Mouse (Mus musculus) MEL (cell line): Measurements from ENCODE around the gene Frem1.

Experiments used
- GATA1 ChIP-seq: IDR thresholded peaks from 2 replicates; pipeline ENCODE4 v1.6.1; 2011; ENCODE audit warnings: low read depth, low read length, improper control_type of control experiment
- HCFC1 ChIP-seq: IDR thresholded peaks from 2 replicates; pipeline ENCODE4 v1.6.1; 2012; ENCODE audit warnings: low read depth, mild to moderate bottlenecking, inconsistent platforms, low read length, improper control_type of control experiment, moderate library complexity
- KAT2A ChIP-seq: conservative IDR thresholded peaks from 2 replicates; pipeline ENCODE4 v1.6.1; 2012; ENCODE audit warnings: low read depth, low read length, improper control_type of control experiment, inconsistent platforms
- MAFK ChIP-seq: IDR thresholded peaks from 2 replicates; pipeline ENCODE4 v1.6.1; 2011; ENCODE audit warnings: low read depth, mild to moderate bottlenecking, low read length, improper control_type of control experiment, borderline replicate concordance
- MAX ChIP-seq: IDR thresholded peaks from 2 replicates; pipeline ENCODE4 v1.6.1; 2011; ENCODE audit warnings: low read length, improper control_type of control experiment
- POLR2A ChIP-seq, 2 experiments: IDR thresholded peaks; 2 replicates each; pipeline ENCODE4 v1.6.1; 2011 to 2012; ENCODE audit warnings: low read length in 2 of 2, mild to moderate bottlenecking in 2 of 2, control low read depth in 1 of 2, improper control_type of control experiment in 1 of 2, low read depth in 1 of 2, moderate library complexity in 1 of 2; ENCODE audit not compliant: control insufficient read depth in 1 of 2, insufficient read depth in 1 of 2, poor library complexity in 1 of 2
- POLR2AphosphoS5 ChIP-seq: IDR thresholded peaks from 2 replicates; pipeline ENCODE4 v1.6.1; 2012; ENCODE audit warnings: low read depth, borderline replicate concordance, mild to moderate bottlenecking, inconsistent platforms, low read length, moderate library complexity, mixed read lengths
- RAD21 ChIP-seq: IDR thresholded peaks from 2 replicates; pipeline ENCODE4 v1.6.1; 2011; ENCODE audit warnings: mild to moderate bottlenecking, low read depth, low read length, improper control_type of control experiment
- TCF12 ChIP-seq: IDR thresholded peaks from 2 replicates; pipeline ENCODE4 v1.6.1; 2014; ENCODE audit warnings: low read depth, mild to moderate bottlenecking, inconsistent platforms, low read length, improper control_type of control experiment, moderate library complexity
- USF1 ChIP-seq: IDR thresholded peaks from 2 replicates; pipeline ENCODE4 v1.6.1; 2014; ENCODE audit warnings: low read depth, mild to moderate bottlenecking, inconsistent platforms, low read length, improper control_type of control experiment, moderate library complexity
- ZMIZ1 ChIP-seq: IDR thresholded peaks from 2 replicates; pipeline ENCODE4 v1.6.1; 2012; ENCODE audit warnings: low read depth, mild to moderate bottlenecking, inconsistent platforms, low read length, improper control_type of control experiment, moderate library complexity

DNA sequence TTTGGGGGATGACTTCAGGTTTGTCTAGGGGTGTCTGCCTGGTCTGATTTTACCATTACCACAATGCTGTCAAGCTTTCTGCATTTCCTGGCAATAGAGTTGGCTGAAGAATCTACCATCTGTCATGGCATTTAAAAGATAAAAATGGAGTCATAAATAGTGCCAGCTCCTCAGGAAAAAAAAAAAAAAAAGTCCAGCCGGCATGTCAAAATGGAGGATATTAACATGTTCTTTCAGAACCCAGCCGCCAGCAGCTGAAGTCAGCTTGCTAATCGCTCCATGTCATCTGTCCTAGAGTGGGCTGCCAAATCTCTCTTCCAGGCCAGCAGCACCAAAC, 105.9 kb downstream of the Frem1 start:
- TF ChIP-seq MAX (no peak), POLR2A (IDR thresholded peaks at IDR 0.05; ENCODE audit: control insufficient read depth in 1 of 2, insufficient read depth in 1 of 2, low read depth in 1 of 2, low read length in 2 of 2, poor library complexity in 1 of 2) (no peak), MAFK (no peak), TCF12 (no peak), ZMIZ1 (no peak), KAT2A (no peak), GATA1 (no peak), POLR2AphosphoS5 (no peak), HCFC1 (no peak), USF1 (no peak), RAD21 (no peak)
